Mouse (Mus musculus) testis, adult 2 months (tissue): Measurements from ENCODE around the gene Adipoq.

Experiments used
- CTCF ChIP-seq: fragments of 200-500 bp; IDR thresholded peaks from 2 replicates; pipeline ENCODE4 v1.5.1; 2012; ENCODE audit warnings: low read depth, mild to moderate bottlenecking, inconsistent platforms, low read length, moderate library complexity; ENCODE audit not compliant: control insufficient read depth, insufficient read depth, insufficient replicate concordance
- POLR2A ChIP-seq: fragments of 200-500 bp; IDR thresholded peaks from 2 replicates; pipeline ENCODE4 v1.6.1; 2012; ENCODE audit warnings: low read depth, mild to moderate bottlenecking, inconsistent platforms, low read length, moderate library complexity; ENCODE audit not compliant: control insufficient read depth

GRCm38 (mm10) chr16:23124398-23124797, 21.9 kb upstream of the Adipoq start:
- TF ChIP-seq CTCF, result no peak
- no peak for TF ChIP-seq POLR2A
